Mouse (Mus musculus): ENCODE results near the gene Lpp. TPM values are rescaled to one million over a fixed set of nuclear protein-coding genes. Genes with fewer than 3 reads are reported as not detected.

Lpp gene
- total and polyA plus RNA-seq, 3 experiments, result not detected

- H3K4me1 ChIP-seq (ENCODE audit: control insufficient read depth in 1 of 2, insufficient read depth in 2 of 2, low read length in 2 of 2), result no peaks in the 10 kb centered on the region
- no peak overlapping the region for H3K4me3 ChIP-seq (ENCODE audit: control insufficient read depth in 1 of 2, insufficient read depth in 1 of 2, low read depth in 2 of 2, low read length in 2 of 2)
- TF ChIP-seq NRF1 (IDR thresholded peaks at IDR 0.05; ENCODE audit: insufficient read depth, low read depth, low read length, poor library complexity, severe bottlenecking) (no peak), MYC (IDR thresholded peaks at IDR 0.05; ENCODE audit: low read depth, low read length) (no peak), ELF1 (IDR thresholded peaks at IDR 0.05; ENCODE audit: low read depth, low read length) (no peak), MXI1 (IDR thresholded peaks at IDR 0.05; ENCODE audit: low read depth, low read length) (no peak), MEF2A (IDR thresholded peaks at IDR 0.05; ENCODE audit: extremely low read depth, insufficient replicate concordance, low read depth, low read length, poor library complexity, severe bottlenecking) (no peak), ZNF384 (IDR thresholded peaks at IDR 0.05; ENCODE audit: low read depth, low read length) (no peak), MAFK (IDR thresholded peaks at IDR 0.05; ENCODE audit: borderline replicate concordance, low read depth, low read length) (no peak), POLR2AphosphoS2 (IDR thresholded peaks at IDR 0.05; ENCODE audit: low read length) (no peak), ZMIZ1 (IDR thresholded peaks at IDR 0.05; ENCODE audit: low read depth, low read length) (no peak), E2F4 (IDR thresholded peaks at IDR 0.05; ENCODE audit: borderline replicate concordance, low read depth, low read length) (no peak), TBP (IDR thresholded peaks at IDR 0.05; ENCODE audit: low read depth, low read length) (no peak), ETS1 (IDR thresholded peaks at IDR 0.05; ENCODE audit: low read depth, low read length) (no peak)
- no peaks in the 10 kb centered on the region for H3K79me2 ChIP-seq (ENCODE audit: control insufficient read depth, insufficient read depth, low read length, poor library complexity)
- no peaks in the 10 kb centered on the region for H3K27me3 ChIP-seq (ENCODE audit: control insufficient read depth in 1 of 2, insufficient read depth in 2 of 2, low read length in 2 of 2)
- DNase-seq (ENCODE audit: low read depth, low spot score), result no peak
- H3K36me3 ChIP-seq (ENCODE audit: control insufficient read depth in 1 of 2, insufficient read depth in 2 of 2, low read length in 2 of 2), result no peaks in the 10 kb centered on the region
- H3K9ac ChIP-seq (ENCODE audit: control insufficient read depth, low read depth, low read length, poor library complexity, severe bottlenecking), result no peak overlapping the region
- H3K9me3 ChIP-seq (replicated peaks; ENCODE audit: insufficient read depth, low read length), result no peaks in the 10 kb centered on the region
- H3K27ac ChIP-seq (ENCODE audit: control insufficient read depth, low read depth, low read length), result no peak overlapping the region
Measured at GRCm38 (mm10) chr16:24539003-24539402, 145.7 kb downstream of the Lpp start.

DNA sequence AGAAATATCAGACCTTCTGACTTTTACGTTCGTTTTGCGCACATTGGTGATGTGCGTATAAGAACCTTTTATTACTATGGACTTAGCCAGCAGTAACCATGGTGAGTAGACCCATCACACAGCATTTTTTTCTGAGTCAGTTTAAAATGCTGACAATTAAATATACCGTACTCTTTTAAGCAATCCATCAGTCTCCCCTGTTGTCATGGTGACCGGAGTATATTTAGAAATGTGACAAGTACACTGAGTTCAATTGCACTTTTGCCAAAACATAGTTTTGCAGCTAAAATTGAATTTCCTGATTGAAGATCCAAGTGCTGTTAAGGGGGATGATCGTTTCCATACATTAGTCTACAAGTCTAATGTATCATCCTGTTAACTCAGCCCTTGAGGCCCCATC, 149.6 kb downstream of the Lpp start:
- no peak overlapping the region for H3K4me3 ChIP-seq (ENCODE audit: control insufficient read depth in 1 of 2, insufficient read depth in 1 of 2, low read depth in 2 of 2, low read length in 2 of 2)
- H3K36me3 ChIP-seq (ENCODE audit: control insufficient read depth in 1 of 2, insufficient read depth in 2 of 2, low read length in 2 of 2), result no peaks in the 10 kb centered on the region
- H3K4me1 ChIP-seq (ENCODE audit: control insufficient read depth in 1 of 2, insufficient read depth in 2 of 2, low read length in 2 of 2), result no peaks in the 10 kb centered on the region
- DNase-seq (ENCODE audit: low read depth, low spot score), result no peak
- H3K27ac ChIP-seq (ENCODE audit: control insufficient read depth, low read depth, low read length), result no peak overlapping the region
- TF ChIP-seq KAT2A (conservative IDR thresholded peaks at IDR 0.05; ENCODE audit: low read depth, low read length) (no peak), MEF2A (IDR thresholded peaks at IDR 0.05; ENCODE audit: extremely low read depth, insufficient replicate concordance, low read depth, low read length, poor library complexity, severe bottlenecking) (no peak)
- H3K9me3 ChIP-seq (replicated peaks; ENCODE audit: insufficient read depth, low read length), result no peaks in the 10 kb centered on the region
- no peaks in the 10 kb centered on the region for H3K79me2 ChIP-seq (ENCODE audit: control insufficient read depth, insufficient read depth, low read length, poor library complexity)
- no peak overlapping the region for H3K9ac ChIP-seq (ENCODE audit: control insufficient read depth, low read depth, low read length, poor library complexity, severe bottlenecking)
- H3K27me3 ChIP-seq (ENCODE audit: control insufficient read depth in 1 of 2, insufficient read depth in 2 of 2, low read length in 2 of 2), result no peaks in the 10 kb centered on the region

- TF ChIP-seq TBP (IDR thresholded peaks at IDR 0.05; ENCODE audit: low read depth, low read length) (no peak), GABPA (IDR thresholded peaks at IDR 0.05; ENCODE audit: low read depth, low read length) (no peak), RCOR1 (IDR thresholded peaks at IDR 0.05; ENCODE audit: low read depth, low read length) (no peak), E2F4 (IDR thresholded peaks at IDR 0.05; ENCODE audit: borderline replicate concordance, low read depth, low read length) (no peak), POLR2AphosphoS5 (IDR thresholded peaks at IDR 0.05; ENCODE audit: borderline replicate concordance, low read depth, low read length) (no peak), SIN3A (IDR thresholded peaks at IDR 0.05; ENCODE audit: low read length) (no peak), MAFK (IDR thresholded peaks at IDR 0.05; ENCODE audit: borderline replicate concordance, low read depth, low read length) (no peak), ELF1 (IDR thresholded peaks at IDR 0.05; ENCODE audit: low read depth, low read length) (no peak), USF1 (IDR thresholded peaks at IDR 0.05; ENCODE audit: low read depth, low read length) (no peak), HCFC1 (IDR thresholded peaks at IDR 0.05; ENCODE audit: low read depth, low read length) (no peak), BHLHE40 (IDR thresholded peaks at IDR 0.05; ENCODE audit: borderline replicate concordance, low read depth, low read length) (no peak), CHD1 (IDR thresholded peaks at IDR 0.05; ENCODE audit: low read depth, low read length) (no peak), ETS1 (IDR thresholded peaks at IDR 0.05; ENCODE audit: low read depth, low read length) (no peak), ZNF384 (IDR thresholded peaks at IDR 0.05; ENCODE audit: low read depth, low read length) (no peak), ZKSCAN1 (IDR thresholded peaks at IDR 0.05; ENCODE audit: low read depth, low read length) (no peak), MEF2A (IDR thresholded peaks at IDR 0.05; ENCODE audit: extremely low read depth, insufficient replicate concordance, low read depth, low read length, poor library complexity, severe bottlenecking) (no peak), USF2 (IDR thresholded peaks at IDR 0.05; ENCODE audit: borderline replicate concordance in 1 of 2, insufficient read depth in 1 of 2, low read depth in 1 of 2, low read length in 2 of 2) (no peak)
- Histone ChIP-seq H3K27ac (ENCODE audit: control insufficient read depth, low read depth, low read length) (no peak overlapping the region), H3K4me3 (ENCODE audit: control insufficient read depth in 1 of 2, insufficient read depth in 1 of 2, low read depth in 2 of 2, low read length in 2 of 2) (no peak overlapping the region), H3K4me1 (ENCODE audit: control insufficient read depth in 1 of 2, insufficient read depth in 2 of 2, low read length in 2 of 2) (no peaks in the 10 kb centered on the region), H3K9ac (ENCODE audit: control insufficient read depth, low read depth, low read length, poor library complexity, severe bottlenecking) (no peak overlapping the region), H3K27me3 (ENCODE audit: control insufficient read depth in 1 of 2, insufficient read depth in 2 of 2, low read length in 2 of 2) (no peaks in the 10 kb centered on the region), H3K36me3 (ENCODE audit: control insufficient read depth in 1 of 2, insufficient read depth in 2 of 2, low read length in 2 of 2) (no peaks in the 10 kb centered on the region), H3K9me3 (replicated peaks; ENCODE audit: insufficient read depth, low read length) (no peaks in the 10 kb centered on the region), H3K79me2 (ENCODE audit: control insufficient read depth, insufficient read depth, low read length, poor library complexity) (no peaks in the 10 kb centered on the region)
- DNase-seq (ENCODE audit: low read depth, low spot score), result no peak
Measured at GRCm38 (mm10) chr16:24545366-24545765, 152.1 kb downstream of the Lpp start.
